Mouse (Mus musculus): ENCODE data around the gene Iqgap2. TPM values are rescaled to one million over a fixed set of nuclear protein-coding genes. Genes with fewer than 3 reads are reported as not detected.

The Iqgap2 gene
- polyA plus RNA-seq, 1 experiment, result 0.06 TPM

GRCm38 (mm10) chr13:95800925-95801324, 90.8 kb downstream of the Iqgap2 start:
- no peaks in the 10 kb centered on the region for H3K27me3 ChIP-seq (ENCODE audit: control insufficient read depth, insufficient read depth, insufficient read length)
- no peaks in the 10 kb centered on the region for H3K79me2 ChIP-seq (ENCODE audit: control insufficient read depth, insufficient read depth)
- no peak overlapping the region for H3K4me3 ChIP-seq (ENCODE audit: insufficient read depth, poor library complexity, severe bottlenecking)
- H3K36me3 ChIP-seq (ENCODE audit: control insufficient read depth, insufficient read depth), result no peaks in the 10 kb centered on the region
- TF ChIP-seq MYOD1 (IDR thresholded peaks at IDR 0.05; ENCODE audit: control insufficient read depth, insufficient read length, low read depth), result no peak
- TF ChIP-seq MYOG (IDR thresholded peaks at IDR 0.05; ENCODE audit: control insufficient read depth, extremely low read depth, insufficient read length), result no peak
- no peak for TF ChIP-seq FOSL1 (IDR thresholded peaks at IDR 0.05; ENCODE audit: insufficient read depth, low read length, poor library complexity, severe bottlenecking)
- TF ChIP-seq CEBPB (IDR thresholded peaks at IDR 0.05; ENCODE audit: low read depth), result no peak
- H3K79me3 ChIP-seq (ENCODE audit: low read depth), result no peaks in the 10 kb centered on the region
- H3ac ChIP-seq (ENCODE audit: control insufficient read depth, insufficient read length, low read depth), result no peak overlapping the region

- no peak for TF ChIP-seq FOSL1 (IDR thresholded peaks at IDR 0.05; ENCODE audit: insufficient read depth, low read length, poor library complexity, severe bottlenecking)
- TF ChIP-seq MYOD1 (IDR thresholded peaks at IDR 0.05; ENCODE audit: control insufficient read depth, insufficient read length, low read depth), result no peak
- no peak for TF ChIP-seq CTCF (IDR thresholded peaks at IDR 0.05; ENCODE audit: control insufficient read depth, insufficient read depth, insufficient read length)
- no peak for TF ChIP-seq USF1 (IDR thresholded peaks at IDR 0.05; ENCODE audit: low read depth)
- no peak for TF ChIP-seq MAX (IDR thresholded peaks at IDR 0.05)
- no peak for TF ChIP-seq CEBPB (IDR thresholded peaks at IDR 0.05; ENCODE audit: low read depth)
- TF ChIP-seq MYOG (IDR thresholded peaks at IDR 0.05; ENCODE audit: control insufficient read depth, extremely low read depth, insufficient read length), result no peak
- Histone ChIP-seq H3K36me3 (ENCODE audit: control insufficient read depth, insufficient read depth) (no peaks in the 10 kb centered on the region), H3ac (ENCODE audit: control insufficient read depth, insufficient read length, low read depth) (no peak overlapping the region), H3K79me3 (ENCODE audit: low read depth) (no peaks in the 10 kb centered on the region), H3K27me3 (ENCODE audit: control insufficient read depth, insufficient read depth, insufficient read length) (no peaks in the 10 kb centered on the region), H3K4me3 (ENCODE audit: insufficient read depth, poor library complexity, severe bottlenecking) (no peak overlapping the region), H3K79me2 (ENCODE audit: control insufficient read depth, insufficient read depth) (no peaks in the 10 kb centered on the region)
Measured at GRCm38 (mm10) chr13:95799322-95799721, 92.4 kb downstream of the Iqgap2 start.

GRCm38 (mm10) chr13:95798721-95799120, 93.0 kb downstream of the Iqgap2 start:
- H3K79me3 ChIP-seq (ENCODE audit: low read depth), result no peaks in the 10 kb centered on the region
- H3K4me3 ChIP-seq (ENCODE audit: insufficient read depth, poor library complexity, severe bottlenecking), result no peak overlapping the region
- TF ChIP-seq CTCF (IDR thresholded peaks at IDR 0.05; ENCODE audit: control insufficient read depth, insufficient read depth, insufficient read length) (no peak), USF1 (IDR thresholded peaks at IDR 0.05; ENCODE audit: low read depth) (no peak), CEBPB (IDR thresholded peaks at IDR 0.05; ENCODE audit: low read depth) (no peak), MYOG (IDR thresholded peaks at IDR 0.05; ENCODE audit: control insufficient read depth, extremely low read depth, insufficient read length) (no peak), FOSL1 (IDR thresholded peaks at IDR 0.05; ENCODE audit: insufficient read depth, low read length, poor library complexity, severe bottlenecking) (no peak), MAX (IDR thresholded peaks at IDR 0.05) (no peak), MYOD1 (IDR thresholded peaks at IDR 0.05; ENCODE audit: control insufficient read depth, insufficient read length, low read depth) (no peak)
- H3K79me2 ChIP-seq (ENCODE audit: control insufficient read depth, insufficient read depth), result no peaks in the 10 kb centered on the region
- H3K36me3 ChIP-seq (ENCODE audit: control insufficient read depth, insufficient read depth), result no peaks in the 10 kb centered on the region
- H3ac ChIP-seq (ENCODE audit: control insufficient read depth, insufficient read length, low read depth), result no peak overlapping the region
- H3K27me3 ChIP-seq (ENCODE audit: control insufficient read depth, insufficient read depth, insufficient read length), result no peaks in the 10 kb centered on the region

- Histone ChIP-seq H3K36me3 (ENCODE audit: control insufficient read depth, insufficient read depth) (no peaks in the 10 kb centered on the region), H3K79me3 (ENCODE audit: low read depth) (no peaks in the 10 kb centered on the region), H3K4me3 (ENCODE audit: insufficient read depth, poor library complexity, severe bottlenecking) (no peak overlapping the region), H3K79me2 (ENCODE audit: control insufficient read depth, insufficient read depth) (no peaks in the 10 kb centered on the region), H3K27me3 (ENCODE audit: control insufficient read depth, insufficient read depth, insufficient read length) (no peaks in the 10 kb centered on the region), H3ac (ENCODE audit: control insufficient read depth, insufficient read length, low read depth) (no peak overlapping the region)
- no peak for TF ChIP-seq FOSL1 (IDR thresholded peaks at IDR 0.05; ENCODE audit: insufficient read depth, low read length, poor library complexity, severe bottlenecking)
- no peak for TF ChIP-seq MYOD1 (IDR thresholded peaks at IDR 0.05; ENCODE audit: control insufficient read depth, insufficient read length, low read depth)
- no peak for TF ChIP-seq USF1 (IDR thresholded peaks at IDR 0.05; ENCODE audit: low read depth)
- no peak for TF ChIP-seq MYOG (IDR thresholded peaks at IDR 0.05; ENCODE audit: control insufficient read depth, extremely low read depth, insufficient read length)
- TF ChIP-seq MAX (IDR thresholded peaks at IDR 0.05), result no peak
- no peak for TF ChIP-seq CEBPB (IDR thresholded peaks at IDR 0.05; ENCODE audit: low read depth)
Measured at GRCm38 (mm10) chr13:95797530-95797929, 94.2 kb downstream of the Iqgap2 start.

GRCm38 (mm10) chr13:95794346-95794745, 97.4 kb downstream of the Iqgap2 start:
- no peaks in the 10 kb centered on the region for H3K36me3 ChIP-seq (ENCODE audit: control insufficient read depth, insufficient read depth)
- H3K27me3 ChIP-seq (ENCODE audit: control insufficient read depth, insufficient read depth, insufficient read length), result no peaks in the 10 kb centered on the region
- H3ac ChIP-seq (ENCODE audit: control insufficient read depth, insufficient read length, low read depth), result no peak overlapping the region
- no peaks in the 10 kb centered on the region for H3K79me3 ChIP-seq (ENCODE audit: low read depth)
- TF ChIP-seq MYOG (IDR thresholded peaks at IDR 0.05; ENCODE audit: control insufficient read depth, extremely low read depth, insufficient read length), result no peak
- no peaks in the 10 kb centered on the region for H3K79me2 ChIP-seq (ENCODE audit: control insufficient read depth, insufficient read depth)
- H3K4me3 ChIP-seq (ENCODE audit: insufficient read depth, poor library complexity, severe bottlenecking), result no peak overlapping the region

- Histone ChIP-seq H3K27me3 (ENCODE audit: control insufficient read depth, insufficient read depth, insufficient read length) (no peaks in the 10 kb centered on the region), H3K36me3 (ENCODE audit: control insufficient read depth, insufficient read depth) (no peaks in the 10 kb centered on the region), H3K4me3 (ENCODE audit: insufficient read depth, poor library complexity, severe bottlenecking) (no peak overlapping the region), H3K79me2 (ENCODE audit: control insufficient read depth, insufficient read depth) (no peaks in the 10 kb centered on the region), H3ac (ENCODE audit: control insufficient read depth, insufficient read length, low read depth) (no peak overlapping the region), H3K79me3 (ENCODE audit: low read depth) (no peaks in the 10 kb centered on the region)
- TF ChIP-seq MYOG (IDR thresholded peaks at IDR 0.05; ENCODE audit: control insufficient read depth, extremely low read depth, insufficient read length) (no peak), MAX (IDR thresholded peaks at IDR 0.05) (no peak), USF1 (IDR thresholded peaks at IDR 0.05; ENCODE audit: low read depth) (no peak), CTCF (IDR thresholded peaks at IDR 0.05; ENCODE audit: control insufficient read depth, insufficient read depth, insufficient read length) (no peak), MYOD1 (IDR thresholded peaks at IDR 0.05; ENCODE audit: control insufficient read depth, insufficient read length, low read depth) (no peak), FOSL1 (IDR thresholded peaks at IDR 0.05; ENCODE audit: insufficient read depth, low read length, poor library complexity, severe bottlenecking) (no peak), CEBPB (IDR thresholded peaks at IDR 0.05; ENCODE audit: low read depth) (no peak)
Measured at GRCm38 (mm10) chr13:95790883-95791282, 100.8 kb downstream of the Iqgap2 start.

All from C2C12 (cell line).